Comparison of ENCODE assay signal across 18 mouse cellular contexts in the genomic region with DNA sequence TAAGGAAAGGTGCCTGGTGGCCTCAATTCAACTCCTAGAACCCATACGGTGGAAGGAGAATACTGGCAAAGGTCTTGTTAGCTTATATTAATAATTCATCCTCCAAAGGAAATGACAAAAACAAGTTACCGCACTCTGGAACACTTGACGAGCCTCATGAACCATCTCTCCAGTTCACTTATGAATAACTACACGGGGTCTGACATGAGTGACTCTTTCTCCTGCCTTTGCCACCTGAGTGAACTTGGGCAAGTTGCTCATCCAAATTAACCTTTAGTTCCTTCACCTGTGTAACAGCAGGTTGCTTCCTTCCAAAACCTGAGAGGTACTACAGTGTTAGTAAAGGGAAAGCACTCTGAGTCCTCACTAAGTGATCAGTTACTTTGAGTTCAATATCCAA. TPM values are rescaled to one million over a fixed set of nuclear protein-coding genes. Genes with fewer than 3 reads are reported as not detected.
DNase-seq lines count a peak whose midpoint lies in the region; ATAC-seq and TF ChIP-seq lines count a peak whose summit lies in the region.
"Had no signal": no experiment of that assay in that cellular context is flagged by ENCODE, and none has a peak within 500 bp of the region (broad histone marks: within the 10 kb centered on the region; RNA-seq: fewer than 3 reads in every experiment).

No protein-coding gene starts in this region.

- peaks cover 32% of the 10 kb centered on the region for H3K4me1 ChIP-seq in hindbrain, embryonic 13.5 days (replicated peaks)
- peaks cover 4% of the 10 kb centered on the region; the same call in 1 of the 2 replicates for H3K4me1 ChIP-seq in hindbrain, embryonic 11.5 days (replicated peaks; ENCODE audit: control insufficient read depth, insufficient read depth, low read length)
- peaks cover 6% of the 10 kb centered on the region for H3K4me1 ChIP-seq in midbrain, embryonic 11.5 days (ENCODE audit: control insufficient read depth, insufficient read depth, low read length)
- peaks cover 8% of the 10 kb centered on the region; the same call in 1 of the 2 replicates for H3K4me1 ChIP-seq in midbrain, postnatal 0 days (ENCODE audit: insufficient read depth, low read length)
- peaks cover 64% of the 10 kb centered on the region for H3K4me1 ChIP-seq in liver, embryonic 15.5 days (replicated peaks)

- TF ChIP-seq CTCF in midbrain, postnatal 0 days (IDR thresholded peaks at IDR 0.05) = no peak

- H3K9me3 ChIP-seq in hindbrain, embryonic 13.5 days = 0 out of 2 replicates have a peak, but pooled peaks cover 4% of the 10 kb centered on the region
- H3K9me3 ChIP-seq in hindbrain, embryonic 11.5 days (ENCODE audit: control insufficient read depth, low read length) = no peaks in the 10 kb centered on the region
- no peaks in the 10 kb centered on the region for H3K9me3 ChIP-seq in midbrain, embryonic 11.5 days (ENCODE audit: control insufficient read depth, low read length)
- H3K9me3 ChIP-seq in midbrain, postnatal 0 days (ENCODE audit: low read length) = no peaks in the 10 kb centered on the region
- no peaks in the 10 kb centered on the region for H3K9me3 ChIP-seq in liver, embryonic 15.5 days (replicated peaks)
- H3K9me3 ChIP-seq: embryonic facial prominence, embryonic 15.5 days; heart, embryonic 10.5 days; limb, embryonic 10.5 days had no signal

- peaks cover 2% of the 10 kb centered on the region; the same call in 1 of the 2 replicates for H3K36me3 ChIP-seq in hindbrain, embryonic 13.5 days
- H3K36me3 ChIP-seq in hindbrain, embryonic 11.5 days (ENCODE audit: control insufficient read depth, insufficient read depth, low read length) = no peaks in the 10 kb centered on the region
- no peaks in the 10 kb centered on the region for H3K36me3 ChIP-seq in midbrain, embryonic 11.5 days (ENCODE audit: control insufficient read depth, insufficient read depth, low read length)
- no peaks in the 10 kb centered on the region for H3K36me3 ChIP-seq in midbrain, postnatal 0 days (ENCODE audit: insufficient read depth, low read length)
- H3K36me3 ChIP-seq in liver, embryonic 15.5 days (replicated peaks) = no peaks in the 10 kb centered on the region
- H3K36me3 ChIP-seq: embryonic facial prominence, embryonic 15.5 days had no signal

- H3K27me3 ChIP-seq in hindbrain, embryonic 13.5 days = 0 out of 2 replicates have a peak, but pooled peaks cover 3% of the 10 kb centered on the region
- H3K27me3 ChIP-seq in hindbrain, embryonic 11.5 days (ENCODE audit: control insufficient read depth, insufficient read depth, low read length) = no peaks in the 10 kb centered on the region
- H3K27me3 ChIP-seq in midbrain, embryonic 11.5 days (ENCODE audit: control insufficient read depth, insufficient read depth, low read length) = no peaks in the 10 kb centered on the region
- H3K27me3 ChIP-seq in midbrain, postnatal 0 days (ENCODE audit: insufficient read depth, low read length) = no peaks in the 10 kb centered on the region
- no peaks in the 10 kb centered on the region for H3K27me3 ChIP-seq in liver, embryonic 15.5 days
- H3K27me3 ChIP-seq: embryonic facial prominence, embryonic 15.5 days had no signal

- H3K4me2 ChIP-seq in hindbrain, embryonic 13.5 days = peak overlapping the region; percentile 73
- H3K4me2 ChIP-seq in hindbrain, embryonic 11.5 days (replicated peaks; ENCODE audit: low read depth, low read length) = no peak overlapping the region
- no peak overlapping the region for H3K4me2 ChIP-seq in midbrain, embryonic 11.5 days
- H3K4me2 ChIP-seq in midbrain, postnatal 0 days (ENCODE audit: low read depth, low read length, poor library complexity, severe bottlenecking) = no peak overlapping the region
- peak overlapping the region; percentile 91 for H3K4me2 ChIP-seq in liver, embryonic 15.5 days

- WGBS in hindbrain, embryonic 13.5 days = 95% methylated on average over 4 of the region's 4 CpGs
- WGBS in hindbrain, embryonic 11.5 days = 91% methylated on average over 4 of the region's 4 CpGs
- WGBS in midbrain, embryonic 11.5 days = 94% methylated on average over 4 of the region's 4 CpGs
- WGBS in midbrain, postnatal 0 days = 94% methylated on average over 4 of the region's 4 CpGs
- WGBS in liver, embryonic 15.5 days (ENCODE audit: insufficient replicate concordance) = 82% methylated on average over 4 of the region's 4 CpGs

- H3K4me3 ChIP-seq in hindbrain, embryonic 13.5 days = 0 out of 2 replicates have a peak overlapping the region, but pooled peaks have one; percentile 5
- no peak overlapping the region for H3K4me3 ChIP-seq in hindbrain, embryonic 11.5 days (ENCODE audit: low read depth, low read length)
- no peak overlapping the region for H3K4me3 ChIP-seq in midbrain, embryonic 11.5 days (ENCODE audit: low read depth, low read length)
- no peak overlapping the region for H3K4me3 ChIP-seq in midbrain, postnatal 0 days (ENCODE audit: low read depth, low read length)
- peak overlapping the region; percentile 95; the same call in 1 of the 2 replicates for H3K4me3 ChIP-seq in liver, embryonic 15.5 days (replicated peaks)

- no peak for DNase-seq in hindbrain, embryonic 11.5 days (ENCODE audit: low spot score)
- DNase-seq in midbrain, embryonic 11.5 days (ENCODE audit: low spot score, missing footprints) = peak; percentile 76
- no peak for DNase-seq in midbrain, postnatal 0 days (ENCODE audit: low spot score)
- no peak for DNase-seq in Muller cell, postnatal 12 days (ENCODE audit: inconsistent ontology term)
- DNase-seq: adrenal gland, postnatal 14 days; cerebellum, adult 2 months; gastrocnemius, postnatal 14 days; kidney, adult 18-20 months; layer of hippocampus, postnatal 36 days; thymus, adult 2 months had no signal

- H3K27ac ChIP-seq in hindbrain, embryonic 13.5 days = no peak overlapping the region
- no peak overlapping the region for H3K27ac ChIP-seq in hindbrain, embryonic 11.5 days (ENCODE audit: low read depth, low read length)
- H3K27ac ChIP-seq in midbrain, embryonic 11.5 days (ENCODE audit: low read depth, low read length) = no peak overlapping the region
- no peak overlapping the region for H3K27ac ChIP-seq in midbrain, postnatal 0 days (ENCODE audit: low read depth, low read length)
- no peak overlapping the region for H3K27ac ChIP-seq in liver, embryonic 15.5 days (replicated peaks)
- H3K27ac ChIP-seq: embryonic facial prominence, embryonic 15.5 days; heart, embryonic 10.5 days; limb, embryonic 10.5 days had no signal

- H3K9ac ChIP-seq in hindbrain, embryonic 13.5 days = no peak overlapping the region
- H3K9ac ChIP-seq in hindbrain, embryonic 11.5 days (ENCODE audit: low read depth, low read length) = no peak overlapping the region
- no peak overlapping the region for H3K9ac ChIP-seq in midbrain, embryonic 11.5 days (ENCODE audit: low read length)
- no peak overlapping the region for H3K9ac ChIP-seq in midbrain, postnatal 0 days (replicated peaks; ENCODE audit: low read length, poor library complexity, severe bottlenecking)
- H3K9ac ChIP-seq in liver, embryonic 15.5 days = no peak overlapping the region
- H3K9ac ChIP-seq: embryonic facial prominence, embryonic 15.5 days had no signal

- no peak for ATAC-seq in hindbrain, embryonic 13.5 days (ENCODE audit: low FRiP score)
- no peak for ATAC-seq in hindbrain, embryonic 11.5 days (ENCODE audit: low FRiP score)
- ATAC-seq in midbrain, embryonic 11.5 days (ENCODE audit: low FRiP score) = no peak
- ATAC-seq in midbrain, postnatal 0 days (ENCODE audit: low FRiP score) = no peak
- ATAC-seq in liver, embryonic 15.5 days (ENCODE audit: insufficient read depth) = no peak
- no peak for ATAC-seq in megakaryocyte-erythroid progenitor cell, adult 5-6 weeks (replicated peaks; ENCODE audit: low FRiP score, low TSS enrichment, poor library complexity, severe bottlenecking)
- ATAC-seq: CD4-positive, CD25-positive, alpha-beta regulatory T cell, adult 4 months had no signal

RNA-seq across cellular contexts. Expression of a gene that starts 2.4 kb away (rescaled TPM):
- polyA plus RNA-seq in hindbrain, embryonic 13.5 days (2015; fragmentation: Nextera tagmentation; extraction: Ambion mirVana) = 68.2 and 69.6 TPM in 2 replicates
- polyA plus RNA-seq in hindbrain, embryonic 11.5 days (2014; fragmentation: Nextera tagmentation; extraction: Ambion mirVana) = 46.3 and 49.2 TPM in 2 replicates
- polyA plus RNA-seq in midbrain, embryonic 11.5 days (2014; fragmentation: Nextera tagmentation; extraction: Ambion mirVana) = 53.9 and 55.9 TPM in 2 replicates
- 198 and 249 TPM in 2 replicates for total RNA-seq in midbrain, postnatal 0 days (2014; rRNA removed)
- 66.4 and 72.1 TPM in 2 replicates for polyA plus RNA-seq in midbrain, postnatal 0 days (2015; fragmentation: Nextera tagmentation; extraction: Ambion mirVana)
- polyA plus RNA-seq in liver, embryonic 15.5 days (2015; fragmentation: Nextera tagmentation; extraction: Ambion mirVana) = 12.9 and 15.6 TPM in 2 replicates
- 57.2 and 60.8 TPM in 2 replicates for total RNA-seq in megakaryocyte-erythroid progenitor cell, adult 5-6 weeks (2014; fragmentation: Nextera tagmentation)
- 53.1 and 62.4 TPM in 2 replicates for total RNA-seq in megakaryocyte-erythroid progenitor cell, adult 5-6 weeks (2017)

RNA-seq across cellular contexts. Expression of a gene that starts 36.7 kb away (rescaled TPM):
- polyA plus RNA-seq in hindbrain, embryonic 13.5 days (2015; fragmentation: Nextera tagmentation; extraction: Ambion mirVana) = 5.9 and 6.1 TPM in 2 replicates
- 0.64 and 1.3 TPM in 2 replicates for polyA plus RNA-seq in hindbrain, embryonic 11.5 days (2014; fragmentation: Nextera tagmentation; extraction: Ambion mirVana)
- polyA plus RNA-seq in midbrain, embryonic 11.5 days (2014; fragmentation: Nextera tagmentation; extraction: Ambion mirVana) = 1.5 and 1.6 TPM in 2 replicates
- 27.5 and 34.3 TPM in 2 replicates for total RNA-seq in midbrain, postnatal 0 days (2014; rRNA removed)
- polyA plus RNA-seq in midbrain, postnatal 0 days (2015; fragmentation: Nextera tagmentation; extraction: Ambion mirVana) = 25.1 and 25.9 TPM in 2 replicates
- polyA plus RNA-seq in liver, embryonic 15.5 days (2015; fragmentation: Nextera tagmentation; extraction: Ambion mirVana) = 11.0 and 13.3 TPM in 2 replicates
- not detected in 2 replicates for total RNA-seq in megakaryocyte-erythroid progenitor cell, adult 5-6 weeks (2014; fragmentation: Nextera tagmentation)
- total RNA-seq in megakaryocyte-erythroid progenitor cell, adult 5-6 weeks (2017) = not detected in 2 replicates
- total RNA-seq: common myeloid progenitor, adult 5-6 weeks had no signal
- polyA plus RNA-seq: CD4-positive, CD25-positive, alpha-beta regulatory T cell, adult 4 months had no signal

Comparison
In these comparisons a context has a peak if more than half of its experiments do, and no peak if none do; other contexts are left out.
1. H3K4me2 ChIP-seq: peak in hindbrain, embryonic 13.5 days (single experiment) and liver, embryonic 15.5 days (single experiment); none in hindbrain, embryonic 11.5 days (single experiment), midbrain, embryonic 11.5 days (single experiment) and midbrain, postnatal 0 days (single experiment).
2. H3K4me3 ChIP-seq: peak in hindbrain, embryonic 13.5 days (single experiment) and liver, embryonic 15.5 days (single experiment); none in hindbrain, embryonic 11.5 days (single experiment), midbrain, embryonic 11.5 days (single experiment) and midbrain, postnatal 0 days (single experiment).